Mouse (Mus musculus) layer of hippocampus, postnatal 25 days (tissue): ENCODE results near the gene Wwp2. TPM values are rescaled to one million over a fixed set of nuclear protein-coding genes. Genes with fewer than 3 reads are reported as not detected.

ENCODE experiments used
- DNase-seq, 2 experiments: peaks; one replicate each; pipeline ENCODE4 v3.0.0; 2022; ENCODE audit warnings: mixed read lengths in 2 of 2, low spot score in 1 of 2; ENCODE audit errors: extremely low spot score in 1 of 2
- total RNA-seq, 2 experiments: library from RNA; stranded (reverse); gene quantifications; 2 replicates each; pipeline ENCODE4 v1.2.3; 2021

Gene Wwp2
- total RNA-seq, result 10 to 100 TPM; 36.3 to 37.0 TPM

DNA sequence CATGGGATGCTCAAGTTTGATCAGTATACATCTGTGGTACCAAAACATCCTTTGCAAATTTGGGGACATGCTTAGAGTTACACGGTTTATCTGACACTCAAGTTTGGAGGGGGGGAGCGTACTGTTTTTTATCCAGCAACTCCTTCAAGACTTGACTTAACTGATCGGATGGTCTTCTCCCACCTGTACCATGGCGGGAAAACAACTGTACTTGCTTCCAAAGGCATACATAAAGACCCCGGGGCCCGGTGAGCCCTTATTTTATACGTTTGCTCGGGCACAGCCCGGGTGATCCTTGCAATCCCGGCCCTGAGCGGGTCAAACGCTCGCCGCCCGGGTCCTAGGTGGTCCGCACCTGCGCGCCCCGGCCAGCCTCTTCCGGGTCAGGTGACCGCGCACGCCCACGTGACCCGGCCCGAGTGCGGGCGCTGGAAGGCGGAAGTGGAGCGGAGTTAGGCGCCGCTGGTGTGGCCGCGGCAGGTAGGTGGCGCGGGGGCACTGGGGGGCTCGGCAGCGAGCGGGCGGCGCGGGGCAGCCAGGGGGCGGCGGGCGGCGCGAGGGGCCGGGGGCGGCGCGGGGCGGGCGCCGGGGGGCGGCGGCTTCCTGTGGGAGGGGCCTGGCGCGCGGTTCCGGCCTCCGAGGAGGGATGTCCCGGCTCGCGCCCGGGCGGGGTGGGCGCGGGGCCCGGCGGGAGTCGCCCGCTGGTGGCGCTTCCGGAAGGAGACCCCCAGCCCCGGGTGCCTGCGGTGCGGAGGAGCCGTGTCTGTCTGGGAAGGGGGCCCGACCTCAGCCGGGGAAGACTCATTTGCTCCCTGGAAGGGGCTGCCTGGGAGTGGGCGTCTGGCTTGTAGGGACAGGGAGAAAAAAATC, at the start of gene Wwp2:
Wwp2 (plus strand) TSS at position 404 of the 870 bp plus-strand sequence.
- peak; percentile 65 to 78 for DNase-seq

DNA sequence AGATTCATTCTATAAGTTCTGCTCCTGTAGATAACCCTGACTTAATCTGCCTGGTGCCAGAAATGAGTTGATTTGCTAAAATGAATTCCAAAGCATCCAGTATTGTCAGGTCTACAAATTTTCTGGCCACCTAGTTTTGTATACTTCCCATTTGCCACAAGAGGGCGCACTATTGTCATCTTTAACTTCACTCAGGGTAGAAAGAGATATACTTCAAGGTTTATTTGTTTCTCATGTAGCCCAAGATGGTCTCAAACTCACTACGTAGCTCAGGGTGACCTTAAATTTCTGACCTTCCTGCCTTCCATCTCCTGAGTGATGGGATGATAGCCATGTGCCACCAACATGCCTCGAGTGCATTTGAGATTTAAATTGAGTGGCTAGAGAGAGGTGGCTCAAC, 49.5 kb upstream of the Wwp2 start:
- no peak for DNase-seq

DNA sequence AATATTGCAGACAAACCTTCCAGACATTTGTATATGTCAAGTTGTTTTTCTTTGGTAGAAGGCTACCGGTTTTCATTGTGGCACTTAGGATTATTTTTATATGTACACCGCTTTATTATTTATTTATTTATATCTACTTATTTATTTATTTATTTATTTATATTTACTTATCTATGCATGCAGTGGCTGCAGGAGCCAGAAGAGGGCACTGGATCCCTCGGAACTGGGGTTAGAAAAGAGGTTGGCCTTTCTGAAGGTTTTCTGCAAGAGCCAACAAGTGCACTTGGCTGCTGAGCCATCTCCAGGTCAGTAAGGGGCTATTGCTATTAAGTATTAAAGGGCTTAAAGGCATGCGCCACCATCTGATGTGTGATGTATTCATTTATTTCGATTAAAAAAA, 48.3 kb upstream of the Wwp2 start:
- peak in 1 of 2 experiments; percentile 37 for DNase-seq

DNA sequence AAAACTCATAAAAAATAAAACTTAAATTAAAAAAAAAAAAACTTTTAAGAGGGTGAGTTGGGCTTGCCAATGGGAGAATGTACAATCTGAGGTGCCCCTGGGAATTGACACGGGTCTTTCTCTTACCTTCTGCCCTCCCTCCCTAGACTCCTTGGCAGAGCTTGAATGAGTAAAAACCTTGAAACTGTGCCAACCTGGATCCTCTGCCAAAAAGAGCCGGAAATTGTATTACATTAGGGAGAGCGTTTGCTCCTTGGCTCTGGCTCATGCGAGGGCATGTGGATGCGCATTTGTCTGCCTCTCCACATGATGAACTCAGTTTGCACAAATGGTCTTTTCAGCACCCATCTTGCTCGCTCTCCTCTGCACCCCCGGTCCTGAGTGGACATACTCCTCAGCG, 46.6 kb upstream of the Wwp2 start:
- peak in 1 of 2 experiments; percentile 27 for DNase-seq

GRCm38 (mm10) chr8:107390476-107391135, 45.6 kb upstream of the Wwp2 start:
- no peak for DNase-seq

DNA sequence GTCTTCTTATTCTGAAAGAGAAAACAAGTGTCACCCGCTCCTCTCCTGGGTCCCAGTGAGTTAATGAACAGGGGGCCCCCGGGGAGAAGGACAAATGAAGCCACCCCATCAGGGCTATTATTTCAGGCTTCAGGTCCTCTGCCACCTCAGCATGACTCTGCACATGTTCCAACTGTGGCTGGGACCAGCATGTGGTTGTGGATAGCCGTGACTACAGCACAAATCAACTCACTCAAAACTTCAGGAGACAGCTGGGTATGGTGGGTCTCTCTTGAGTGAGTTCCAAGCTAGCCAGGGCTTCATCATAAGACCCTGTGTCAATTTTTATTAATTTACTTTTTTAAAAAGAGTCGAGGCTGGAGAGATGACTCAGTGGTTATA, 45.0 kb upstream of the Wwp2 start:
- DNase-seq, result no peak

DNA sequence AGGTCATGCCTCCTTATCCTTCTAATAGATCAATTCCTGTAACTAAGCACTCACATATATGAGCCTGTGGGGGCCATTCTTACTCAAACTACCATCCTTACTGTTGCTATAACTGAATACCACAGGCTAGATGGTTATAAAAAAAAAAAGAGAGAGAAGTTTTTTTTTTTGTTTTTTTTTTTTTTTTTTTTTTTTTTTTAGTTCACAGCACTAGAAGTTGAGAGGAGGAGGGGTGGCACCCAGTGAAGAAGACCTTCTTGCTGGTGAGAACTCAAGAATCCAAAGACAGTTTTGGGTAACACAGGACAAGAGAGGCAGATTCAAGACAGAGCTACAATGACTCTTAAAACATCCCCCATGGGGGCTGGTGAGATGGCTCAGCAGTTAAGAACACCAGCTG, 40.8 kb upstream of the Wwp2 start:
- DNase-seq, result no peak

DNA sequence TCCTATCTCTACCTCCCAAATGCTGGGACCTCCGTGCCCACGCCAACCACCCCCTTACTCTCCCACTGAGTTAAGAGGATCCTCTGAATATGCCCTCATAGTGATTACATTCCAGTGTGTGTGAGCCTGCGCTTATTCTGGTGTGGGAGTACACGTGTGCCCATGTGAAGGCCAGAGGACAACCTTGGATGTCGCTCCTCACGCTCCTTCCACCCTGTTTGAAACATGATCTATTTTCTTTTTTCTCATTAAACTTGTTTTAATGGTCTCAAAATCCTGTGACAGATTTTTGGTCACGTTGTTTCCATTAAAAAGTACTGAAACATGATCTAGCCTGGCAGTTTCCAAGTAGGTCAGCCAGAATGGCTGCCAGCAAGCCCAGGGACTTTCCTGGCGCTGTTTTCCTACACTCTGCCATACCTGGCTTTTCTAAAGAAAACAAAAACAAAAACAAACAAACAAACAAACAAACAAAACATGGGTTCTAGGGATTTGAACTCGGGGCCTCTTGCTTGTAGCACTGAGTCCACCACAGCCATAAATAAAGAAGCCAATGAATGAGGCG, 40.0 kb upstream of the Wwp2 start:
- no peak for DNase-seq

- DNase-seq, result no peak
Observed at GRCm38 (mm10) chr8:107397665-107398064, 38.5 kb upstream of the Wwp2 start.

DNA sequence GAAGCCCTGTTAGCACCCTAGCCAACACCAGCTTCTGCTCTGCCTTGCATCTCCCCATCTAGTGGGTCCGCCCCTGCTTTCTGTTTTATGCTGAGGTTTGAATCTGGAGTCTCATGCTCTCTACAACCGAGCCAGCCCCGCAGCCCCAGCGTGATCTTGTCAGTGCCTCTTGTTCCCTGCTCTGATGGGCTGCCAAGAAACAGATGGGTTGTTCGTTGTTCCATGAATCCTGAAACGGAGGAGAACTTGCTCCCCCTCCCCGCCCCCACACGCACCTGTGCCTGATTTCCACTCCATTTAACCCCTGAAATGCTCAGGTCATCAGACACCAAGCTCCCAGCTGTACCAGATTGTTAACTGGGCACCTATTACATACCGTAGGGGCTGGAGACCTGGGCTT, 36.7 kb upstream of the Wwp2 start:
- peak; percentile 25 to 49 for DNase-seq

GRCm38 (mm10) chr8:107401866-107402265, 34.3 kb upstream of the Wwp2 start:
- no peak for DNase-seq

DNA sequence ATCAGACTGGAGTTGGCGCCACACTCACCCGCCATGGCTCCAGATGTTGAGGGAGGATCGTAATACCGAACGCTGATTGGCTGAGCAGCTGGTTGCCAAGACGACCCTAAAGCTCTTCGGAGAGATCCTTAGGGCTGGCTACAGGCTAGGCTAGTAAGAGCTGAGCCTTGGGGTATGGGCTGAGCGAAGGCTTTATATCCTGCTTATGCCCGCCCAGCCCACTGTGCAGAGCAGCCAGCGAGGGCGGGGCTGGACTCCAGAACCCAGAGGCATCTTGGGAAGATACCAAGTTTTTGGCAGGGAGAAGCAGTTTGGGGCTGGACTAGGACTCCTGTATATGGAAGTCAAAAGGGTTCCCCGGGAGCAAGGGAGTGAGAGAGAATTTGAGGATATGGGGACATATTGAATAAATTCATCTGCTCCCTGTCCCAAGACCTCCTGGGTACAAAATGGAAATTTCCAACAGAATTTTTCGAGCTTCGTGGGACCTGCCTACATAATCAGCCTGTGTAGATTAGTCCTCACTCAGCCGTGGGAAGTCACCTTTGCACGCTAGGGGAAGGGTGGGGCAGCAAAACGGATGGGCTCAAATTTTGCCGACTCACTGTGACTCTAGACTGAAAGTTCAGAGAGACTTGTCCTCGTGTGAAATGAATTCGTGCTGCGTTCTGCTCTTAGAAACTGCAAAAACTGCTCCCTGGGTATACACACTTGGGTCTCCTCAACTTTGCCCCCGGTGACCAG, 33.0 kb upstream of the Wwp2 start, which contains the start of gene Nqo1:
Nqo1 (minus strand) TSS at position 169 of the 744 bp plus-strand sequence.
- DNase-seq, result peak; percentile 27 to 37

DNA sequence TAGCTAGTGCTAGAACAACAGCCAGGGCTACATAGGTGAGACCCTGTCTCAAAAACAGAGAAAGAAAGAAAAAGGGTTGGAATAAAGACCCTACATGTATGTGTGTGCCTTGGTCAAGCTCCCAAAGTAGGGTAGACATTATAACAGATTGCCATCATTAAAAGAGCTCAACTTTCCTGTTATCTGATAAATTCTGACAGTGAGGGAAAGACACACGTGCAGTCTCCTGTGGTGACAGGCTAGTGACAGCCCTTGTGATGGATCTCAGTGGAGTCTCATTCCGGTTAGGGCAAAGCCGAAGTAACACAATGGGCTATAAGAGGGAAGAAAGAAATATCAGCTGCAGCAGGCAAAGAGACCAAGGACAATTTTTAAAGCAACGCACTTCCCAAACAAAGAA, 32.1 kb upstream of the Wwp2 start:
- no peak for DNase-seq

- no peak for DNase-seq
Observed at GRCm38 (mm10) chr8:107405935-107406334, 30.2 kb upstream of the Wwp2 start.

DNA sequence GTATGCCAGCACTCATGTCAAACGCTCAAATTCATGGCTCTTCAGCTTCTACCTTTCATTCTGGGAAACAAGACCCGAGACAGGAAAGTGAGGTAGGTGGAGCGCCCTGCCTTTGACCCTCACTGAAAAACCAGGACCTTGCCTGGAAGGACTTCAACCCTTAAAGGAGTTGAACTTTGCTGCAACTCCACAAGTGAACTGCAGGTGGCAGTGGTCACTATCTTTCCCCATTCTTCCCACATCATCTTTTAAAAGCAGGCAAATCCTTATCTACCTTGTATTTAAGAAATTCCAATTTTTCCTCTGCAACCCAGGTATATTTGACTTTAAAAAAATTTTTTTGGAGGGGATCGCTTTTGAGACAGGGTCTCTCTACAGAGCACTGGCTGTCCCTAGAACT, 24.8 kb upstream of the Wwp2 start:
- no peak for DNase-seq

- no peak for DNase-seq
Observed at GRCm38 (mm10) chr8:107412552-107412951, 23.6 kb upstream of the Wwp2 start.

DNA sequence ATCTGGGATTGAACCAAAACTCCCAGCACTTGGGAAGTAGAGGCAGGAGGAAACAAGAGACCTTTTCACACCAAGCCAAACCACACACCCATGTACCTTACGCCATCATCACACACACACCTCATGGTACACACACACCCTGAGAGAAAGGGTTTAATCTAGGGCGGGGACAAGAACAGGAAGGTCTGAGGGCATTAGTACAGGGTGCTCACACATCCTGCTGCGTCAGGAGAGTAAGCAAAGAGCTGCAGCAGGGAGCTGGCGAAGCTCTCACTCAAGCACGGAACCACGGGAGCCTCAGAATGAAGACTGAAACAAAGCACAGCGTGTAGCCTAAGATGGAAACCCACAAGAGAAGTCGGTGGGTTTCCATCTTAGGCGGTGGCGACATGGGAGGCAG, 22.3 kb upstream of the Wwp2 start:
- DNase-seq, result no peak

- DNase-seq, result no peak
Observed at GRCm38 (mm10) chr8:107417001-107417400, 19.2 kb upstream of the Wwp2 start.

DNA sequence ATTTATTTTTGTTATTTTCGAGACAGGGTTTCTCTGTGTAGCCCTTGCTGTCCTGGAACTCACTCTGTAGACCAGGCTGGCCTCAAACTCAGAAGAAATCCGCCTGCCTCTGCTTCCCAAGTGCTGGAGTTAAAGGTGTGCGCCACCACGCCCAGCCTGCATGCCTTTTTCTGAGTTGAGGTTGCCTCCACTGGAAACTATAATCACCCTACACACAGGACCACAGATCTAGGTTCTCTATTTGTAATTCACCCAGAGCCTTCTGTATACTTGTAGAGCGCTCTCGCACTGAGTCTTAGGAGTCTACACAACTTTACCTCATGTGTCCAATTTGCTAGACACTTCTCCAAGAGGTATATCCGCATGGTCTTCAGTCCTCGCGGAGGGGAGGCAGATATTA, 12.0 kb upstream of the Wwp2 start:
- DNase-seq, result no peak

- DNase-seq, result peak; percentile 98 to 99
Observed at GRCm38 (mm10) chr8:107424597-107425229, 11.5 kb upstream of the Wwp2 start, which contains the start of gene Nob1. Nob1 (minus strand) TSS chr8:107425051.
